Mouse (Mus musculus) left cerebral cortex, postnatal 14 days (tissue): Measurements from ENCODE around the gene Ccdc9. TPM values are rescaled to one million over a fixed set of nuclear protein-coding genes. Genes with fewer than 3 reads are reported as not detected.
"Not testable (repeated sequence)": the region's sequence is repeated elsewhere in the genome, so short reads cannot be mapped to it uniquely, and the experiment has no call there.

Experiments
- DNase-seq, 2 experiments: peaks; one replicate each; pipeline ENCODE4 v3.0.0; 2021 to 2022; ENCODE audit warnings: low spot score in 2 of 2, mixed read lengths in 1 of 2
- intact Hi-C: fragments of 180-260 bp; cut with DNase I; formaldehyde crosslinking; loops from one replicate; pipeline ENCODE4 v1.15.1; 2025
- total RNA-seq, 2 experiments: library from RNA; stranded (reverse); gene quantifications; 2 replicates each; pipeline ENCODE4 v1.2.3; 2021

The Ccdc9 gene
- total RNA-seq, 2 experiments from 2014 or later, result 85.2 to 87.3 TPM

- DNase-seq, result no peak
- intact Hi-C loops, result no loop called here
These were observed 11.4 kb downstream of the Ccdc9 start for GRCm38 (mm10) chr7:16274922-16275890.

GRCm38 (mm10) chr7:16273766-16274140 is 12.8 kb downstream of the Ccdc9 start:
- peak in 1 of 2 experiments; percentile 59 for DNase-seq
- intact Hi-C loops, result no loop called here

- intact Hi-C loops, result no loop called here
- peak; percentile 84 to 85 for DNase-seq
These were observed 13.4 kb downstream of the Ccdc9 start, which contains the start of gene Inafm1 for GRCm38 (mm10) chr7:16273081-16273765. Gene Inafm1, minus strand, starts transcription at chr7:16273617.

GRCm38 (mm10) chr7:16272681-16273080 is 13.9 kb downstream of the Ccdc9 start:
- DNase-seq, result peak; percentile 74 to 75
- intact Hi-C loops, result no loop called here

GRCm38 (mm10) chr7:16271139-16271538 is 15.5 kb downstream of the Ccdc9 start:
- intact Hi-C loops, result no loop called here
- DNase-seq, result no peak

- DNase-seq, intact Hi-C loops: not testable (repeated sequence)
These were observed 20.0 kb downstream of the Ccdc9 start for GRCm38 (mm10) chr7:16266593-16266992.

- intact Hi-C loops, result no loop called here
These were observed 20.7 kb downstream of the Ccdc9 start for GRCm38 (mm10) chr7:16265856-16266255.

GRCm38 (mm10) chr7:16263843-16264242 is 22.8 kb downstream of the Ccdc9 start:
- intact Hi-C loops, result loop anchor here (2.0 to 5.0 kb wide), 2 partner anchors 37 to 71 kb away; no protein-coding TSS in a partner anchor
- no peak for DNase-seq

More at GRCm38 (mm10) chr7:16265856-16266255, 20.7 kb downstream of the Ccdc9 start:
- no peak for DNase-seq

GRCm38 (mm10) chr7:16263015-16263787 is 23.4 kb downstream of the Ccdc9 start:
- intact Hi-C loops, result loop anchor here (2.0 to 5.0 kb wide), 2 partner anchors 36 to 70 kb away; no protein-coding TSS in a partner anchor
- peak; percentile 88 to 89 for DNase-seq

- intact Hi-C loops, result loop anchor here (5.0 kb wide), 1 partner anchor 34 kb away; no protein-coding TSS in a partner anchor
- DNase-seq, result no peak
These were observed 25.5 kb downstream of the Ccdc9 start for GRCm38 (mm10) chr7:16261097-16261496.

GRCm38 (mm10) chr7:16259110-16259590 is 27.4 kb downstream of the Ccdc9 start, which contains the start of gene C5ar1:
Gene C5ar1, minus strand, starts transcription at chr7:16259540.
- intact Hi-C loops, result loop anchor here (10.0 kb wide), 1 partner anchor 164 kb away; the partner anchor contains the start of gene Napa
- no peak for DNase-seq

GRCm38 (mm10) chr7:16257830-16258229 is 28.8 kb downstream of the Ccdc9 start:
- no peak for DNase-seq
- intact Hi-C loops, result loop anchor here (10.0 kb wide), 1 partner anchor 163 kb away; the partner anchor contains the start of gene Napa

- not testable (repeated sequence) for DNase-seq
- intact Hi-C loops, result loop anchor here (10.0 kb wide), 1 partner anchor 161 kb away; the partner anchor contains the start of gene Napa
These were observed 30.6 kb downstream of the Ccdc9 start for GRCm38 (mm10) chr7:16255963-16256362.

- DNase-seq, result no peak
- intact Hi-C loops, result loop anchor here (10.0 kb wide), 1 partner anchor 159 kb away; the partner anchor contains the start of gene Napa
These were observed 32.4 kb downstream of the Ccdc9 start for GRCm38 (mm10) chr7:16254195-16254594.

- DNase-seq, result no peak
- intact Hi-C loops, result loop anchor here (10.0 kb wide), 1 partner anchor 156 kb away; the partner anchor contains the start of gene Napa
These were observed 35.9 kb downstream of the Ccdc9 start for GRCm38 (mm10) chr7:16250687-16251086.

- intact Hi-C loops, result no loop called here
These were observed 40.6 kb downstream of the Ccdc9 start for GRCm38 (mm10) chr7:16245958-16246357.

GRCm38 (mm10) chr7:16244067-16244466 is 42.5 kb downstream of the Ccdc9 start, which contains the start of gene C5ar2:
Gene C5ar2, minus strand, starts transcription at chr7:16244154.
- peak in 1 of 2 experiments; percentile 19 for DNase-seq
- intact Hi-C loops, result no loop called here

More at GRCm38 (mm10) chr7:16245958-16246357, 40.6 kb downstream of the Ccdc9 start:
- no peak for DNase-seq

- intact Hi-C loops, result no loop called here
- no peak for DNase-seq
These were observed 44.4 kb downstream of the Ccdc9 start for GRCm38 (mm10) chr7:16242198-16242597.
